Mouse (Mus musculus): ENCODE measurements around the gene Clrn3. TPM values are rescaled to one million over a fixed set of nuclear protein-coding genes. Genes with fewer than 3 reads are reported as not detected.

Gene Clrn3
- polyA plus RNA-seq, 1 experiment from 2014 or later, result not detected

GRCm38 (mm10) chr7:135537948-135538741 lies 9.7 kb upstream of the Clrn3 start:
- in situ Hi-C loops (cut with MboI; ENCODE audit: low pct_unique_long_range_greater_than_20kb), result loop anchor here (5.0 kb wide), 2 partner anchors 89 to 199 kb away; no protein-coding TSS in a partner anchor
- ATAC-seq (peak; percentile 36), DNase-seq (ENCODE audit: low read depth, low spot score) (no peak)
- ChIA-PET POLR2A (interaction anchor here (2.9 kb wide), 1 partner anchor 13 kb away, joined by 8 read pairs; no protein-coding TSS in a partner anchor), CTCF (interaction anchor here (0.9 to 5.1 kb wide), 19 partner anchors 8 to 198 kb away, joined by 3 to 53 read pairs (median 8); no protein-coding TSS in a partner anchor)
- TF ChIP-seq CTCF (IDR thresholded peaks at IDR 0.05), result no peak
- no peaks in the 10 kb centered on the region for H3K27me3 ChIP-seq

GRCm38 (mm10) chr7:135537341-135537901 lies 9.0 kb upstream of the Clrn3 start, which contains the start of gene Ptpre:
Gene Ptpre (plus strand): TSS chr7:135537481.
- ATAC-seq (peak; percentile 94), DNase-seq (ENCODE audit: low read depth, low spot score) (peak; percentile 50)
- in situ Hi-C loops (cut with MboI; ENCODE audit: low pct_unique_long_range_greater_than_20kb), result loop anchor here (5.0 kb wide), 2 partner anchors 90 to 200 kb away; no protein-coding TSS in a partner anchor
- ChIA-PET POLR2A (interaction anchor here (1.2 to 2.9 kb wide), 2 partner anchors 13 to 84 kb away, joined by 3 to 8 read pairs; no protein-coding TSS in a partner anchor), CTCF (interaction anchor here (0.7 to 5.1 kb wide), 21 partner anchors 9 to 198 kb away, joined by 3 to 53 read pairs (median 8); no protein-coding TSS in a partner anchor)
- H3K27me3 ChIP-seq, result no peaks in the 10 kb centered on the region
- peak; percentile 100 for TF ChIP-seq CTCF (IDR thresholded peaks at IDR 0.05)

- no peak for DNase-seq (ENCODE audit: low read depth, low spot score)
- no peaks in the 10 kb centered on the region for H3K27me3 ChIP-seq
- no peak for TF ChIP-seq CTCF (IDR thresholded peaks at IDR 0.05)
- ATAC-seq, result no peak
- ChIA-PET CTCF (interaction anchor here (1.3 to 5.1 kb wide), 9 partner anchors 10 to 200 kb away, joined by 3 to 53 read pairs (median 11); no protein-coding TSS in a partner anchor), POLR2A (no interaction called here)
- in situ Hi-C loops (cut with MboI; ENCODE audit: low pct_unique_long_range_greater_than_20kb), result loop anchor here (5.0 kb wide), 2 partner anchors 91 to 201 kb away; no protein-coding TSS in a partner anchor
These were observed 7.5 kb upstream of the Clrn3 start for GRCm38 (mm10) chr7:135535908-135536307.

GRCm38 (mm10) chr7:135534548-135535189 lies 6.2 kb upstream of the Clrn3 start:
- no peaks in the 10 kb centered on the region for H3K27me3 ChIP-seq
- DNase-seq (ENCODE audit: low read depth, low spot score), result no peak
- no peak for ATAC-seq
- in situ Hi-C loops (cut with MboI; ENCODE audit: low pct_unique_long_range_greater_than_20kb), result loop anchor here (5.0 kb wide), 2 partner anchors 93 to 203 kb away; no protein-coding TSS in a partner anchor
- no peak for TF ChIP-seq CTCF (IDR thresholded peaks at IDR 0.05)
- POLR2A ChIA-PET, result no interaction called here
- CTCF ChIA-PET, result interaction anchor here (1.6 kb wide), 1 partner anchor 97 kb away, joined by 3 read pairs; no protein-coding TSS in a partner anchor

- ChIA-PET CTCF (interaction anchor here (1.2 kb wide), 1 partner anchor 207 kb away, joined by 3 read pairs; no protein-coding TSS in a partner anchor), POLR2A (no interaction called here)
- DNase-seq (ENCODE audit: low read depth, low spot score), result no peak
- no peaks in the 10 kb centered on the region for H3K27me3 ChIP-seq
- ATAC-seq, result no peak
- TF ChIP-seq CTCF (IDR thresholded peaks at IDR 0.05), result no peak
- in situ Hi-C loops (cut with MboI; ENCODE audit: low pct_unique_long_range_greater_than_20kb), result no loop called here
These were observed 614 bp upstream of the Clrn3 start for GRCm38 (mm10) chr7:135529068-135529467.

GRCm38 (mm10) chr7:135527169-135527568 lies 1.3 kb downstream of the Clrn3 start:
- in situ Hi-C loops (cut with MboI; ENCODE audit: low pct_unique_long_range_greater_than_20kb), result no loop called here
- CTCF ChIA-PET, result no interaction called here
- no peak for ATAC-seq
- POLR2A ChIA-PET, result no interaction called here
- no peaks in the 10 kb centered on the region for H3K27me3 ChIP-seq
- no peak for TF ChIP-seq CTCF (IDR thresholded peaks at IDR 0.05)
- no peak for DNase-seq (ENCODE audit: low read depth, low spot score)

GRCm38 (mm10) chr7:135526574-135527152 lies 1.8 kb downstream of the Clrn3 start:
- ChIA-PET CTCF (no interaction called here), POLR2A (no interaction called here)
- in situ Hi-C loops (cut with MboI; ENCODE audit: low pct_unique_long_range_greater_than_20kb), result no loop called here
- no peak for TF ChIP-seq CTCF (IDR thresholded peaks at IDR 0.05)
- ATAC-seq, result no peak
- DNase-seq (ENCODE audit: low read depth, low spot score), result no peak
- no peaks in the 10 kb centered on the region for H3K27me3 ChIP-seq

- H3K27me3 ChIP-seq, result no peaks in the 10 kb centered on the region
- POLR2A ChIA-PET, result no interaction called here
- ATAC-seq (peak; percentile 51), DNase-seq (ENCODE audit: low read depth, low spot score) (no peak)
- no peak for TF ChIP-seq CTCF (IDR thresholded peaks at IDR 0.05)
- CTCF ChIA-PET, result interaction anchor here (2.9 to 3.0 kb wide), 2 partner anchors 11 to 12 kb away, joined by 9 to 11 read pairs; partner anchors contain the start of gene Ptpre
- in situ Hi-C loops (cut with MboI; ENCODE audit: low pct_unique_long_range_greater_than_20kb), result no loop called here
These were observed 4.0 kb downstream of the Clrn3 start for GRCm38 (mm10) chr7:135524424-135524967.

GRCm38 (mm10) chr7:135523981-135524380 lies 4.5 kb downstream of the Clrn3 start:
- no peak for ATAC-seq
- CTCF ChIA-PET, result interaction anchor here (2.9 to 3.0 kb wide), 2 partner anchors 11 to 13 kb away, joined by 9 to 11 read pairs; partner anchors contain the start of gene Ptpre
- in situ Hi-C loops (cut with MboI; ENCODE audit: low pct_unique_long_range_greater_than_20kb), result no loop called here

More at GRCm38 (mm10) chr7:135523981-135524380, 4.5 kb downstream of the Clrn3 start:
- POLR2A ChIA-PET, result no interaction called here
- no peaks in the 10 kb centered on the region for H3K27me3 ChIP-seq
- no peak for TF ChIP-seq CTCF (IDR thresholded peaks at IDR 0.05)
- DNase-seq (ENCODE audit: low read depth, low spot score), result no peak
